ENCODE assay signal across 8 mouse cellular contexts in genomic region chr11:48823536-48823972, GRCm38 (mm10). TPM values are rescaled to one million over a fixed set of nuclear protein-coding genes. Genes with fewer than 3 reads are reported as not detected.
A peak's percentile ranks its signal among the peaks of the same experiment; 100 is the strongest.
DNase-seq lines count a peak whose midpoint lies in the region; ATAC-seq lines count a peak whose summit lies in the region.

No protein-coding gene starts in this region.

- peak overlapping the region; percentile 34 for H3K9ac ChIP-seq in kidney, embryonic 15.5 days
- 0 out of 2 replicates have a peak overlapping the region, but pooled peaks have one; percentile 34 for H3K9ac ChIP-seq in lung, embryonic 15.5 days
- H3K9ac ChIP-seq in neural tube, embryonic 15.5 days (replicated peaks): no peak overlapping the region; the same call in 1 of the 2 replicates

- peaks cover 11% of the 10 kb centered on the region for H3K27me3 ChIP-seq in heart, embryonic 10.5 days (ENCODE audit: insufficient read depth, poor library complexity, severe bottlenecking)
- H3K27me3 ChIP-seq in kidney, embryonic 15.5 days: peaks cover 6% of the 10 kb centered on the region
- peaks cover 5% of the 10 kb centered on the region; the same call in 1 of the 2 replicates for H3K27me3 ChIP-seq in lung, embryonic 15.5 days
- H3K27me3 ChIP-seq in neural tube, embryonic 15.5 days (replicated peaks): peaks cover 22% of the 10 kb centered on the region

- H3K27ac ChIP-seq in heart, embryonic 10.5 days: no peak overlapping the region
- no peak overlapping the region for H3K27ac ChIP-seq in kidney, embryonic 15.5 days
- no peak overlapping the region for H3K27ac ChIP-seq in lung, embryonic 15.5 days
- no peak overlapping the region for H3K27ac ChIP-seq in neural tube, embryonic 15.5 days (replicated peaks)

- H3K4me2 ChIP-seq in kidney, embryonic 15.5 days: peak overlapping the region; percentile 85
- H3K4me2 ChIP-seq in lung, embryonic 15.5 days: peak overlapping the region; percentile 71
- peak overlapping the region; percentile 72 for H3K4me2 ChIP-seq in neural tube, embryonic 15.5 days

- peak overlapping the region; percentile 56 for H3K4me3 ChIP-seq in heart, embryonic 10.5 days
- H3K4me3 ChIP-seq in kidney, embryonic 15.5 days (replicated peaks): peak overlapping the region; percentile 52
- H3K4me3 ChIP-seq in lung, embryonic 15.5 days: peak overlapping the region; percentile 39
- peak overlapping the region; percentile 36 for H3K4me3 ChIP-seq in neural tube, embryonic 15.5 days (replicated peaks)

- peak; percentile 20; the same call in 1 of the 2 replicates for ATAC-seq in kidney, embryonic 15.5 days (replicated peaks; ENCODE audit: low FRiP score)
- ATAC-seq in lung, embryonic 15.5 days (ENCODE audit: borderline replicate concordance, extremely low read depth, low FRiP score, low TSS enrichment): no peak
- ATAC-seq in neural tube, embryonic 15.5 days (ENCODE audit: low FRiP score): peak; percentile 29; the same call in 1 of the 2 replicates

- peak; percentile 57 for DNase-seq in A20 (ENCODE audit: low read depth, low spot score)
- peak; percentile 95 for DNase-seq in R1 (ENCODE audit: low read depth, low spot score)
- DNase-seq in embryo, embryonic 10 days (ENCODE audit: low spot score): peak; percentile 78
- peak; percentile 89 for DNase-seq in heart, embryonic 10.5 days (ENCODE audit: low spot score)
- DNase-seq in thymus, postnatal 14 days: peak; percentile 75

- under 1% methylated on average over 15 of the region's 15 CpGs for WGBS in heart, embryonic 10.5 days
- WGBS in kidney, embryonic 15.5 days: 1% methylated on average over 15 of the region's 15 CpGs
- WGBS in lung, embryonic 15.5 days: under 1% methylated on average over 15 of the region's 15 CpGs
- 1% methylated on average over 15 of the region's 15 CpGs for WGBS in neural tube, embryonic 15.5 days

- H3K4me1 ChIP-seq in heart, embryonic 10.5 days: no peaks in the 10 kb centered on the region; the same call in 1 of the 2 replicates
- peaks cover 26% of the 10 kb centered on the region for H3K4me1 ChIP-seq in kidney, embryonic 15.5 days
- H3K4me1 ChIP-seq in lung, embryonic 15.5 days: peaks cover 24% of the 10 kb centered on the region
- H3K4me1 ChIP-seq in neural tube, embryonic 15.5 days: peaks cover 26% of the 10 kb centered on the region

- no peaks in the 10 kb centered on the region for H3K9me3 ChIP-seq in heart, embryonic 10.5 days
- no peaks in the 10 kb centered on the region for H3K9me3 ChIP-seq in kidney, embryonic 15.5 days (replicated peaks)
- no peaks in the 10 kb centered on the region for H3K9me3 ChIP-seq in lung, embryonic 15.5 days
- no peaks in the 10 kb centered on the region for H3K9me3 ChIP-seq in neural tube, embryonic 15.5 days (replicated peaks)

- H3K36me3 ChIP-seq in heart, embryonic 10.5 days: no peaks in the 10 kb centered on the region
- no peaks in the 10 kb centered on the region for H3K36me3 ChIP-seq in kidney, embryonic 15.5 days
- H3K36me3 ChIP-seq in lung, embryonic 15.5 days: no peaks in the 10 kb centered on the region
- no peaks in the 10 kb centered on the region for H3K36me3 ChIP-seq in neural tube, embryonic 15.5 days

RNA-seq across cellular contexts. Expression of gene Trim7, which starts 2.4 kb away (rescaled TPM):
- polyA plus RNA-seq in heart, embryonic 10.5 days (2016; fragmentation: Nextera tagmentation; extraction: Ambion mirVana): 0.18 and 0.44 TPM in 2 replicates
- polyA plus RNA-seq in kidney, embryonic 15.5 days (2015; fragmentation: Nextera tagmentation; extraction: Ambion mirVana): 3.7 and 4.0 TPM in 2 replicates
- polyA plus RNA-seq in lung, embryonic 15.5 days (2015; fragmentation: Nextera tagmentation; extraction: Ambion mirVana): 0.54 and 1.1 TPM in 2 replicates
- 2.1 and 2.6 TPM in 2 replicates for polyA plus RNA-seq in neural tube, embryonic 15.5 days (2015; fragmentation: Nextera tagmentation; extraction: Ambion mirVana)

RNA-seq across cellular contexts. Expression of gene Gm12184, which starts 2.9 kb away (rescaled TPM):
- 0.68 and 1.9 TPM in 2 replicates for polyA plus RNA-seq in heart, embryonic 10.5 days (2016; fragmentation: Nextera tagmentation; extraction: Ambion mirVana)
- polyA plus RNA-seq in kidney, embryonic 15.5 days (2015; fragmentation: Nextera tagmentation; extraction: Ambion mirVana): 1.6 and 2.9 TPM in 2 replicates
- polyA plus RNA-seq in lung, embryonic 15.5 days (2015; fragmentation: Nextera tagmentation; extraction: Ambion mirVana): 3.0 and 8.2 TPM in 2 replicates
- 2.9 and 3.3 TPM in 2 replicates for polyA plus RNA-seq in neural tube, embryonic 15.5 days (2015; fragmentation: Nextera tagmentation; extraction: Ambion mirVana)

RNA-seq across cellular contexts. Expression of gene Trim41, which starts 6.4 kb away (rescaled TPM):
- 3.0 and 4.7 TPM in 2 replicates for polyA plus RNA-seq in heart, embryonic 10.5 days (2016; fragmentation: Nextera tagmentation; extraction: Ambion mirVana)
- 6.6 and 7.0 TPM in 2 replicates for polyA plus RNA-seq in kidney, embryonic 15.5 days (2015; fragmentation: Nextera tagmentation; extraction: Ambion mirVana)
- polyA plus RNA-seq in lung, embryonic 15.5 days (2015; fragmentation: Nextera tagmentation; extraction: Ambion mirVana): 5.4 and 5.7 TPM in 2 replicates
- 6.4 and 7.3 TPM in 2 replicates for polyA plus RNA-seq in neural tube, embryonic 15.5 days (2015; fragmentation: Nextera tagmentation; extraction: Ambion mirVana)

RNA-seq across cellular contexts. Expression of gene Rack1, which starts 23.4 kb away (rescaled TPM):
- polyA plus RNA-seq in heart, embryonic 10.5 days (2016; fragmentation: Nextera tagmentation; extraction: Ambion mirVana): 542 and 712 TPM in 2 replicates
- polyA plus RNA-seq in kidney, embryonic 15.5 days (2015; fragmentation: Nextera tagmentation; extraction: Ambion mirVana): 775 and 792 TPM in 2 replicates
- polyA plus RNA-seq in lung, embryonic 15.5 days (2015; fragmentation: Nextera tagmentation; extraction: Ambion mirVana): 699 and 713 TPM in 2 replicates
- 351 and 459 TPM in 2 replicates for polyA plus RNA-seq in neural tube, embryonic 15.5 days (2015; fragmentation: Nextera tagmentation; extraction: Ambion mirVana)

RNA-seq across cellular contexts. Expression of gene Irgm1, which starts 47.9 kb away (rescaled TPM):
- polyA plus RNA-seq in heart, embryonic 10.5 days (2016; fragmentation: Nextera tagmentation; extraction: Ambion mirVana): 3.0 and 3.6 TPM in 2 replicates
- polyA plus RNA-seq in kidney, embryonic 15.5 days (2015; fragmentation: Nextera tagmentation; extraction: Ambion mirVana): 15.2 and 15.5 TPM in 2 replicates
- 9.6 and 11.8 TPM in 2 replicates for polyA plus RNA-seq in lung, embryonic 15.5 days (2015; fragmentation: Nextera tagmentation; extraction: Ambion mirVana)
- 4.2 and 12.2 TPM in 2 replicates for polyA plus RNA-seq in neural tube, embryonic 15.5 days (2015; fragmentation: Nextera tagmentation; extraction: Ambion mirVana)
